Mouse (Mus musculus) heart, embryonic 10.5 days (tissue): Measurements from ENCODE around the gene Tnrc6b. TPM values are rescaled to one million over a fixed set of nuclear protein-coding genes. Genes with fewer than 3 reads are reported as not detected.

Source experiments
- DNase-seq: peaks from one replicate; pipeline ENCODE4 v3.0.0-alpha.2; 2017; ENCODE audit warnings: low spot score
- H3K27ac ChIP-seq: fragments of 300-500 bp; sonication (generic); 2 replicates; pipeline ENCODE4 v1.5.1; 2016; ENCODE audit warnings: mild to moderate bottlenecking
- H3K27me3 ChIP-seq: fragments of 300-500 bp; sonication (generic); 2 replicates; pipeline ENCODE4 v1.6.1; 2016; ENCODE audit warnings: mild to moderate bottlenecking; ENCODE audit not compliant: poor library complexity, insufficient read depth, severe bottlenecking
- H3K36me3 ChIP-seq: fragments of 300-500 bp; sonication (generic); 2 replicates; pipeline ENCODE4 v1.6.1; 2016; ENCODE audit warnings: mild to moderate bottlenecking, moderate library complexity
- H3K4me1 ChIP-seq: fragments of 300-500 bp; sonication (generic); 2 replicates; pipeline ENCODE4 v1.6.1; 2016; ENCODE audit warnings: mild to moderate bottlenecking
- H3K4me3 ChIP-seq: fragments of 300-500 bp; sonication (generic); 2 replicates; pipeline ENCODE4 v1.5.1; 2016; ENCODE audit warnings: mild to moderate bottlenecking, moderate library complexity
- H3K9me3 ChIP-seq: fragments of 300-500 bp; sonication (generic); 2 replicates; pipeline ENCODE4 v1.6.1; 2016; ENCODE audit warnings: mild to moderate bottlenecking, moderate library complexity
- WGBS: fragments of 180-500 bp; shearing (Covaris S2); methylation state at CpG from one replicate; pipeline ENCODE4 v1.1.7; 2016; 5-methylcytosine and 5-hydroxymethylcytosine counted together
- microRNA-seq: library from miRNA; unstranded; fragments of <30 nt; microRNA quantifications from one replicate; pipeline ENCODE4, GENCODE M21; 2017
- polyA plus RNA-seq: library from polyadenylated mRNA; unstranded; fragments of >200 nt; fragmentation: Nextera tagmentation; extraction: Ambion mirVana; gene quantifications from 2 replicates; pipeline ENCODE4 v1.2.1, GENCODE M21; 2016

Gene Tnrc6b
- polyA plus RNA-seq, 1 experiment from 2014 or later, result 28.5 TPM

DNA sequence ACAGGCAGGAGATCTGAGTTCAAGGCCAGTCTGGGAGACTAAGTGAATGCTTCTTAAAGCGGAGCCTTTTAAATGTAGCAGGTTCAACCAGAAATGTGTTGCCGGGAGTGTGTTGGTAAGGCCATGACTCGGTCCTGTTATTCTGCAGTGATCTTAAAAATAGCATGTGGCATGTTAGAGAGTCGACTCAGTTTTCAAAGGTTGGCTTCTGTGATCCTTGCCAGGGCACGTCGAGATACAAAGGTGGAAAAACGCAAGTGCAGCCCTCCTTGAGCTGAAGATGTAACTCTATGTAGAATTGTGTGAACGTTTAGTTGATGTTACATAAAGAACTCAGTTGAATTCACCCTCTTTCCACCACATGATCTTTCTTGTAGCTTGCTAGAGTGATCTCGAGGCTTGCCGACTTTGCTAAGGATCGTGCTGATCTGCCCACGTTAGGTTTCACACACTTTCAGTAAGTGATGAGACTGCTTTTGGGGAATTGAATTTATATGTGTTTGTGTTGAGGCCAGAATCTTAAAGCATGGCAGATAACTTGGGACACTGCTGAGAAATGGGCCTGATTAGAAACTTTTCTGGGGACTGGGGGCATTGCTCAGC, 244.8 kb downstream of the Tnrc6b start:
- Histone ChIP-seq H3K27me3 (no peaks in the 10 kb centered on the region), H3K4me3 (no peak overlapping the region), H3K27ac (no peak overlapping the region), H3K36me3 (peaks cover 87% of the 10 kb centered on the region), H3K9me3 (no peaks in the 10 kb centered on the region), H3K4me1 (no peaks in the 10 kb centered on the region)
- no peak for DNase-seq
- 91% methylated on average over 12 of the region's 12 CpGs for WGBS

DNA sequence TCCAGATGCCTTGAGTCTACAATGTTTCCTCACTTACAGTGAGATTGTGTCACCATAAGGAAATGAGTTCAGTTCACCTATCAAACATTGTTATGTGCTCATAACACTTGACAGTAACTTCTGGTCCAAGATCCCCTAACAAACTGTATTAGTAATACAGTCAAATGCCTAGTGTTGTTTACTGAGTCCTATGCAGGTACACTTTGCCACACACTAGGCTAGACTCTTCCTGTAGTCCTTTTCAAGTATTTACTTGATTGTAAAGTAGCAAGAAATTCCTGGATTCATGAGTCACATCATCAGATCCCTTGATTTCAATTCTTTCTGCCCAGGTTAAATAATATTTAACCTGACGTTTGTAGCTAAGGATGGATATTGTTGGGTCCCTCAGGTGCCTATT, 258.3 kb downstream of the Tnrc6b start:
- Histone ChIP-seq H3K36me3 (peaks cover 55% of the 10 kb centered on the region), H3K4me1 (peaks cover 9% of the 10 kb centered on the region; the same call in 1 of the 2 replicates), H3K4me3 (no peak overlapping the region), H3K9me3 (no peaks in the 10 kb centered on the region), H3K27ac (no peak overlapping the region), H3K27me3 (no peaks in the 10 kb centered on the region)
- 85% methylated on average over 1 of the region's 1 CpGs for whole genome bisulfite sequencing
- no peak for DNase-seq

DNA sequence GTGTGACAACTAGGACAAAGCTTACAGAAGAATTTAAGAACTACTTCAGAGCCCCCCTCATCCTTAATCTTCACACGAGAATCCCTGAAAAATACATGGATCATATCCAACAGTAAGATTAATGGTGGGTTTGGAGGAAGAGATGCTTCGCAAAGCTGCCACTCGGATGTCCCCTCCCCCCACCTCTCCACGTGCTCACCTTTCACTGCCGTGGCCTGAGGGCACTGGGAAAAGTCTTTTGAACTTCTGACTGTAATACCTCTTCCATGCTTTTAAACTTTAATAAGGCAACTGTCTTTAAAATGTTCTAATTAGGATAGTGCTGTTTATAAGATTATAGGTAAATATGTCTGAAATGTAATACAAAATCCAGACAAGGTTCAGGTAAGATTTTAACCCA, 263.2 kb downstream of the Tnrc6b start:
- 49% methylated on average over 5 of the region's 5 CpGs for WGBS
- H3K9me3 ChIP-seq, result no peaks in the 10 kb centered on the region
- no peak for DNase-seq
- no peaks in the 10 kb centered on the region for H3K27me3 ChIP-seq
- H3K4me3 ChIP-seq, result no peak overlapping the region
- peaks cover 12% of the 10 kb centered on the region for H3K36me3 ChIP-seq
- peaks cover 20% of the 10 kb centered on the region for H3K4me1 ChIP-seq
- no peak overlapping the region for H3K27ac ChIP-seq

DNA sequence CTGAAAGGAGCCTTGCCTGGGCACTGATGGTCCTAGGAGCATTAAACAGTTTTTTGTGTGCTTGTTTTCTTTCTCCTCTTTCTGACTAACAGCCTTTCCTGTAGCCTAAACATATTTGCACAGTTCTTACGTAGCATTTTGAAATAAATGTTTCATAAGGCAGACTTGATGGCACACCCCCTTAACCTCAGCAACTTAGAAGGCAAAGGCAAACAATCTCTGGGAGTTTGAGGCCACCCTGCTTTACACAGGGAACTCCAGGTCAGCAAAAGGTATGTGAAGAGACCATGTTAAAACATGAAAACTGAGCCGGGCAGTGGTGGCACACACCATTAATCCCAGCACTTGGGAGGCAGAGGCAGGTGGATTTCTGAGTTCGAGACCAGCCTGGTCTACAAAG, 264.6 kb downstream of the Tnrc6b start:
- H3K27ac ChIP-seq, result no peak overlapping the region
- no peak for DNase-seq
- no peak overlapping the region for H3K4me3 ChIP-seq
- peaks cover 24% of the 10 kb centered on the region for H3K4me1 ChIP-seq
- H3K27me3 ChIP-seq, result no peaks in the 10 kb centered on the region
- no peaks in the 10 kb centered on the region for H3K9me3 ChIP-seq
- WGBS, result 81% methylated on average over 3 of the region's 3 CpGs
- H3K36me3 ChIP-seq, result no peaks in the 10 kb centered on the region

DNA sequence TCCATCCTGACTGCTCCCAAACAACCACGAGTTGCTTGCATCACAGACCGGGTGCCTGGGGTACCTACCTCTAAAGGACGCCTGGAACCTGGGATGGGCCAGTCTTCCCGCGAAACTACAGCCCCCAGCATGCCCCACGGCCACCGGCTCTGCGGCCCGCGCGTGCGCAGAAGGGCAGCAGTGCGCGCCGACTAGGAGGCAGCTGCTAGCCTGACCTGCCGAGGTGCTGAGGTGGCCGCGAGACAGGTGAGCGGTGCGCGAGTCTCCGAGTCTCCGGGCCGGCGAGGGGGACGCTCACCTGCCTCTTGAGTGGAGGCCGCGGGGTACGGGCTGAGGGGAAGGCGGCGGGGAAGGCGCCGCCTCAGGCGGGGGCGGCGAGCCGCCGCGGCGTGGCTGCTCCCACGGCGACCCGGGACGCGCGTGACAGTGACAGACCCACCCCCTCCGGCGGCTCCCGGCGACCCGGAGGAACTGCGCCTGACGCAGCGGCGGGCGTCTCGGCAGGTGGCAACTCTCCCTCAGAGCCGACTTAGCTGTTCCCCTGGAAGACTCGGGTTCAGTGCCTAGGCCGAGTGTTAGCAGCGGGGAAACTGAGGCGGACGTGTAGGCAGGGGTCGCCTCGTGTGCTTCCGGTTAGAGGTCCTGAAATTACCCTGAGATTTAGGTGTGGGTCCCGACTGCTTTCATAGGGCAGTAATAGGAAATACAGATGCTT, 266.7 kb downstream of the Tnrc6b start, which contains the start of gene Sgsm3:
Sgsm3 (plus strand) TSS at position 146 of the 715 bp plus-strand sequence.
- Histone ChIP-seq H3K36me3 (no peaks in the 10 kb centered on the region), H3K4me1 (peaks cover 25% of the 10 kb centered on the region), H3K4me3 (peak within 1 kb of the TSS; percentile 96), H3K27ac (peak within 1 kb of the TSS; percentile 91), H3K27me3 (no peaks in the 10 kb centered on the region), H3K9me3 (no peaks in the 10 kb centered on the region)
- DNase-seq, result peak; percentile 94
- WGBS, result under 1% methylated on average over 67 of the region's 67 CpGs

DNA sequence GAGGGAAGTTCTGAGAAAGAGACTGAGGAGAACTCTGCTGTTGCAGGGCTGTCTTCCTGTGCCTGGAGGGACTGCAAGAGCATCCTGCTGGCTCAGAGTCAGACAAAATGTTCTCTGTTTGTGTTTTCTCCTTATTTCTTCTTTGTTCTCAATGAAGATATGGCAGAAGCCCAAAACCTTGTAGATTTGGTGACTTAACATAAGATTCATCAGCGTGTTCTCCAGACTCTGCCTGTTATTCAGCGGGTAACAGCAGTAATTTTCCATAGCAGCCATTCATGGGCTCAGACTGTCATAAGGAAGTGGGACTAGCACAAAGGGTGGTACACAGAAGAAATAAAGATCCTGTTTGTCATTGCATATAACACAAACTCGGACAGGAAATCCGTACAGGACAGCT, 268.5 kb downstream of the Tnrc6b start:
- H3K27ac ChIP-seq, result no peak overlapping the region
- no peaks in the 10 kb centered on the region for H3K36me3 ChIP-seq
- WGBS, result 80% methylated on average over 4 of the region's 4 CpGs
- H3K27me3 ChIP-seq, result no peaks in the 10 kb centered on the region
- no peak for DNase-seq
- peaks cover 24% of the 10 kb centered on the region for H3K4me1 ChIP-seq
- no peak overlapping the region for H3K4me3 ChIP-seq
- H3K9me3 ChIP-seq, result no peaks in the 10 kb centered on the region

DNA sequence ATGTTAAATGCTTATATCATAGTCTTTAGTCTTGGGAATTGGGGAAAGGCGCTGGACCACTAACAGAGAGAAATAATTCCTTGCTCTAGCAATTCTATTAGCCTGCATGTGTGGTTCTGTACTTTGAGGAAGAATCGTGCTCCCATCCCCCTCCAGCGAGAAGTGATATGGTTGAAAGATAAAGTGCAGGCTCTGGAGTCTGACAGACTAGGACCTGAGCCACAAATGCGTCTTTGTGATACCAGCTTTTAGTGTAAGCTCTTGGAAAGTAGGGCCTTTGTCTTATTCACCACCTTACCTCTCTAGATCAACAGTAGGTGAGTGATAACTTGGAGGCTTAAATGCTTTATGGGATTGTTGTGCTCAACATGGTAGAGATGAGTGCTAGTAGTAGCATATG, 270.1 kb downstream of the Tnrc6b start:
- Histone ChIP-seq H3K36me3 (no peaks in the 10 kb centered on the region), H3K9me3 (no peaks in the 10 kb centered on the region), H3K27me3 (no peaks in the 10 kb centered on the region), H3K4me1 (peaks cover 24% of the 10 kb centered on the region), H3K4me3 (no peak overlapping the region), H3K27ac (no peak overlapping the region)
- 36% methylated on average over 4 of the region's 4 CpGs for WGBS
- DNase-seq, result no peak

DNA sequence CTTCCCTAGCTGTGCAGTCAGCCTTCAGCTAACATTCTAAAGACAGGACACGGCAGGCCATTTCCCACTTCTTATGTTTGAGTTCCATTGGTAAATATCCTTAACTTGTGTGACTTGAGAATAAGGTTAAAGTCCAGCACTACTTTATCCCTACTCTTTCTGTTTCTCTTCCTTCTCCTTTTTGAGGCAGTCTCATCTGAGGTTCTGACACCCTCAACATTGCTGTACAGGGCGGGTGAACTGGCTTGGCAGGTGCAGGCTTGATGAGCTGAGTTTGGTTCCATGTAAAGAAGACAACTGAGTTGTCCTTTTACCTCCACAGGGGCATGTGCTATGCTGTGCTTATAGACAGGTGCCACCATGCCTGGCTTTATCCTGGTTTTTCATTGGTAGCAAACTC, 272.2 kb downstream of the Tnrc6b start:
- no peaks in the 10 kb centered on the region for H3K36me3 ChIP-seq
- 88% methylated on average over 2 of the region's 2 CpGs for WGBS

DNA sequence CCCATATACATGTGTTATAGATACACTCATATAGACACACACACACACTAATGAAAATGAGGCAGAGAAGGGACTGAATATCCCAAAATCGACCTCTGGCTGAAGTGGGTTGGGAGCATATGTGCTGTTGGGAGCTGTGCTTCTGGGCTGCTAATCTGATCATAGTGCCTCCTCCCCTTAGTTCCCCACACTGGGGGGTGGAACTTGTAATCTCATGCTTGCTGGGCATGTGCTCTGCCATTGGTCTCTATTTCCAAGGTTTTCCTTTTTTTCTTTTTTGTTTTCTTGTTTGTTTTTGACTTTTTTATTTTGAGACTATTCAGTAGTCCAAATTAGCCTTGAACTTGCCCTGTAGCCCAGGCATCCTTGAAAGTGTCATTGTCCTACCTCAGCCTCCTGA, 277.2 kb downstream of the Tnrc6b start:
- H3K27me3 ChIP-seq, result no peaks in the 10 kb centered on the region
- H3K36me3 ChIP-seq, result no peaks in the 10 kb centered on the region
- no peaks in the 10 kb centered on the region for H3K4me1 ChIP-seq
- no peak overlapping the region for H3K27ac ChIP-seq
- no peak for DNase-seq
- 40% methylated on average over 1 of the region's 1 CpGs for WGBS
- H3K4me3 ChIP-seq, result no peak overlapping the region
- no peaks in the 10 kb centered on the region for H3K9me3 ChIP-seq

More for the DNA sequence above, 272.2 kb downstream of the Tnrc6b start:
- DNase-seq, result no peak
- H3K27me3 ChIP-seq, result no peaks in the 10 kb centered on the region
- H3K4me1 ChIP-seq, result peaks cover 16% of the 10 kb centered on the region; the same call in 1 of the 2 replicates
- H3K9me3 ChIP-seq, result no peaks in the 10 kb centered on the region
- H3K4me3 ChIP-seq, result no peak overlapping the region
- H3K27ac ChIP-seq, result no peak overlapping the region

DNA sequence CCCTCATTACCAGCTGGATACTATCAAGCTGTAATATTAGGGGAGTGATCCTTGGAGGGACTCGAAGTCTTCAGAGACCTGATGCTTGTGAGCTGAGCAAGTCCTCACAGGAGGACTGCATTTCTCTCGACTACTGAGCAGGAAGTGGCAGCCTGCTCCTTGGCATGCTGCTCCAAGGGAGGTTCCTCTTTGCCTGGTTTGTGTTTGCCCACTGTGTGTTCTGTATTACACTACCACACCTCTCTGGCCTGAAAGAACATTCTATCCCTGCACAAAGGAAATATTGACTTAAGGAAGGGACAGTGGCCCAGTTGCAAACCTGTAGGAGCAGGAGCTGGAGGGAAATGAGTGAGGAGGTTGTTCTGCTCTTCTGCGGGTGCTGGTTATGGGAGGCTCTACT, 278.6 kb downstream of the Tnrc6b start:
- H3K27ac ChIP-seq, result no peak overlapping the region
- H3K27me3 ChIP-seq, result no peaks in the 10 kb centered on the region
- no peaks in the 10 kb centered on the region for H3K4me1 ChIP-seq
- H3K36me3 ChIP-seq, result no peaks in the 10 kb centered on the region
- no peak overlapping the region for H3K4me3 ChIP-seq
- no peak for DNase-seq
- 65% methylated on average over 3 of the region's 3 CpGs for WGBS
- no peaks in the 10 kb centered on the region for H3K9me3 ChIP-seq

Small RNA genes within 50 kb of the gene (microRNA-seq; reads per million reads assigned to microRNA genes)
- 22.7 reads per million, percentile 34 among the genes with 10 or more reads in this experiment for gene Mir5113

Other genes with a start within 250 kb of the Tnrc6b start
- gene Enthd1, start 146.2 kb upstream of the Tnrc6b start, polyA plus RNA-seq, result not detected in 2 replicates
- gene Grap2, start 138.7 kb upstream of the Tnrc6b start, polyA plus RNA-seq, result 4.9 and 5.0 TPM in 2 replicates
- gene Fam83f, start 39.5 kb upstream of the Tnrc6b start, polyA plus RNA-seq, result 0.31 and 0.50 TPM in 2 replicates
- 220 and 222 TPM in 2 replicates for gene Adsl, start 237.2 kb downstream of the Tnrc6b start, polyA plus RNA-seq